ENCODE assay signal across 8 mouse cellular contexts in the genomic region with DNA sequence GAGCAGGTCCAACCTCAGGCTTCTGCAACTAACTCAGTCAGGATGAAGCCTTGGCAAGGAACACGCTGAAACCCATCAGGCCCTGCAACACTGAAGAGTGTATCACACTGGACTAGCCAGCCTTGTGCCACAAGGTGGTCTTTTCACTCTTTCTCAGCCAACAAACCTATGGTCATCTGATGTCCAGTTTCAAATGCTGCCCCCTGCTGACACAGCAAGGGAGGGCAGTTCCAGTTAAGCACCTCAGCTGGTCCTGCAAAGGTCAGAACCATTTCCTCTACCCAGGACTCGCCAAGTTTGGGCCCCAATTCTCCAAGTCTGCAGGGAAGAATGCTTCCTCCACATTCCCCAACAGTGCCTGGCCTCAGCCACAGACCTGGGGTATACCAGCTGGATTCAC. TPM values are rescaled to one million over a fixed set of nuclear protein-coding genes. Genes with fewer than 3 reads are reported as not detected.
A peak's percentile ranks its signal among the peaks of the same experiment; 100 is the strongest.
DNase-seq lines count a peak whose midpoint lies in the region; ATAC-seq and TF ChIP-seq lines count a peak whose summit lies in the region.

No protein-coding gene starts in this region.

- H3K79me2 ChIP-seq in C2C12 (ENCODE audit: control insufficient read depth, insufficient read depth) = peaks cover 64% of the 10 kb centered on the region

- H3K9ac ChIP-seq in hindbrain, embryonic 11.5 days (ENCODE audit: low read depth, low read length) = peak overlapping the region; percentile 99; the same call in 1 of the 2 replicates
- H3K9ac ChIP-seq in limb, embryonic 14.5 days (ENCODE audit: low read depth, low read length, severe bottlenecking) = peak overlapping the region; percentile 12; the same call in 1 of the 2 replicates
- peak overlapping the region; percentile 95 for H3K9ac ChIP-seq in midbrain, embryonic 16.5 days (ENCODE audit: low read depth, low read length)

- no peak for TF ChIP-seq POLR2A in limb, embryonic 14.5 days (IDR thresholded peaks at IDR 0.05; ENCODE audit: borderline replicate concordance, extremely low read depth, insufficient read depth, insufficient read length)

- no peaks in the 10 kb centered on the region for H3K27me3 ChIP-seq in C2C12 (ENCODE audit: control insufficient read depth, insufficient read depth, insufficient read length)
- no peaks in the 10 kb centered on the region for H3K27me3 ChIP-seq in hindbrain, embryonic 11.5 days (ENCODE audit: control insufficient read depth, insufficient read depth, low read length)
- H3K27me3 ChIP-seq in limb, embryonic 14.5 days (ENCODE audit: control insufficient read depth, insufficient read depth, low read length) = no peaks in the 10 kb centered on the region
- H3K27me3 ChIP-seq in midbrain, embryonic 16.5 days (ENCODE audit: control insufficient read depth, insufficient read depth, low read depth, low read length) = no peaks in the 10 kb centered on the region

- H3K36me3 ChIP-seq in C2C12 (ENCODE audit: control insufficient read depth, insufficient read depth) = peaks cover 26% of the 10 kb centered on the region
- H3K36me3 ChIP-seq in hindbrain, embryonic 11.5 days (ENCODE audit: control insufficient read depth, insufficient read depth, low read length) = peaks cover 28% of the 10 kb centered on the region
- peaks cover 49% of the 10 kb centered on the region for H3K36me3 ChIP-seq in limb, embryonic 14.5 days (ENCODE audit: control insufficient read depth, insufficient read depth, low read length)
- peaks cover 34% of the 10 kb centered on the region for H3K36me3 ChIP-seq in midbrain, embryonic 16.5 days (ENCODE audit: control insufficient read depth, insufficient read depth, low read length)

- no peak for ATAC-seq in hindbrain, embryonic 11.5 days (ENCODE audit: low FRiP score)
- ATAC-seq in limb, embryonic 14.5 days (ENCODE audit: low FRiP score, low read depth) = no peak
- ATAC-seq in midbrain, embryonic 16.5 days = no peak
- no peak for ATAC-seq in granulocyte monocyte progenitor cell, adult 5-6 weeks (replicated peaks; ENCODE audit: poor library complexity, severe bottlenecking)

- H3K9me3 ChIP-seq in hindbrain, embryonic 11.5 days (ENCODE audit: control insufficient read depth, low read length) = no peaks in the 10 kb centered on the region
- no peaks in the 10 kb centered on the region for H3K9me3 ChIP-seq in limb, embryonic 14.5 days (ENCODE audit: control insufficient read depth, low read length)
- no peaks in the 10 kb centered on the region for H3K9me3 ChIP-seq in midbrain, embryonic 16.5 days (replicated peaks; ENCODE audit: control insufficient read depth, low read length, poor library complexity, severe bottlenecking)

- no peak overlapping the region for H3K27ac ChIP-seq in hindbrain, embryonic 11.5 days (ENCODE audit: low read depth, low read length)
- no peak overlapping the region for H3K27ac ChIP-seq in limb, embryonic 14.5 days (replicated peaks; ENCODE audit: low read depth, low read length)
- H3K27ac ChIP-seq in midbrain, embryonic 16.5 days (ENCODE audit: low read length) = peak overlapping the region; percentile 22; the same call in 1 of the 2 replicates

- peaks cover 9% of the 10 kb centered on the region; the same call in 1 of the 2 replicates for H3K4me1 ChIP-seq in hindbrain, embryonic 11.5 days (replicated peaks; ENCODE audit: control insufficient read depth, insufficient read depth, low read length)
- peaks cover 16% of the 10 kb centered on the region for H3K4me1 ChIP-seq in limb, embryonic 14.5 days (ENCODE audit: control insufficient read depth, insufficient read depth, low read length)
- H3K4me1 ChIP-seq in midbrain, embryonic 16.5 days (ENCODE audit: control insufficient read depth, insufficient read depth, low read length) = peaks cover 30% of the 10 kb centered on the region

- peak; percentile 77 for DNase-seq in 3T3-L1 (ENCODE audit: low read depth, low spot score)
- DNase-seq in embryo, embryonic 10.5 days (ENCODE audit: low spot score) = peak; percentile 80
- DNase-seq in hindbrain, embryonic 11.5 days (ENCODE audit: low spot score) = peak; percentile 75
- no peak for DNase-seq in limb, embryonic 14.5 days (ENCODE audit: low spot score)
- no peak for DNase-seq in layer of hippocampus, adult 18-20 months (ENCODE audit: low spot score in 2 of 2)

- peaks cover 46% of the 10 kb centered on the region for H3K79me3 ChIP-seq in C2C12 (ENCODE audit: low read depth)

- peak; percentile 50 for TF ChIP-seq CTCF in C2C12 (IDR thresholded peaks at IDR 0.05; ENCODE audit: control insufficient read depth, insufficient read depth, insufficient read length)

- no peak overlapping the region for H3K4me3 ChIP-seq in C2C12 (ENCODE audit: insufficient read depth, poor library complexity, severe bottlenecking)
- peak overlapping the region; percentile 97; the same call in 1 of the 2 replicates for H3K4me3 ChIP-seq in hindbrain, embryonic 11.5 days (ENCODE audit: low read depth, low read length)
- peak overlapping the region; percentile 99 for H3K4me3 ChIP-seq in limb, embryonic 14.5 days (replicated peaks; ENCODE audit: low read length)
- H3K4me3 ChIP-seq in midbrain, embryonic 16.5 days (ENCODE audit: low read depth, low read length) = peak overlapping the region; percentile 90

- peak overlapping the region; percentile 89 for H3K4me2 ChIP-seq in hindbrain, embryonic 11.5 days (replicated peaks; ENCODE audit: low read depth, low read length)
- peak overlapping the region; percentile 80; the same call in 1 of the 2 replicates for H3K4me2 ChIP-seq in limb, embryonic 14.5 days (replicated peaks; ENCODE audit: low read depth, low read length, severe bottlenecking)
- H3K4me2 ChIP-seq in midbrain, embryonic 16.5 days (ENCODE audit: low read length) = peak overlapping the region; percentile 93

- no peak overlapping the region for H3ac ChIP-seq in C2C12 (ENCODE audit: control insufficient read depth, insufficient read length, low read depth)

- WGBS in hindbrain, embryonic 11.5 days = 39% methylated on average over 2 of the region's 2 CpGs
- WGBS in limb, embryonic 14.5 days = 39% methylated on average over 2 of the region's 2 CpGs
- 40% methylated on average over 2 of the region's 2 CpGs for WGBS in midbrain, embryonic 16.5 days

TF ChIP-seq in C2C12, 6 proteins besides CTCF, POLR2A, EP300 and RAD21:
- no peak for TF ChIP-seq MYOD1 (IDR thresholded peaks at IDR 0.05; ENCODE audit: control insufficient read depth, insufficient read length, low read depth)
- no peak for TF ChIP-seq MAX (IDR thresholded peaks at IDR 0.05)
- TF ChIP-seq CEBPB (IDR thresholded peaks at IDR 0.05; ENCODE audit: low read depth) = no peak
- TF ChIP-seq MYOG (IDR thresholded peaks at IDR 0.05; ENCODE audit: control insufficient read depth, extremely low read depth, insufficient read length) = no peak
- no peak for TF ChIP-seq FOSL1 (IDR thresholded peaks at IDR 0.05; ENCODE audit: insufficient read depth, low read length, poor library complexity, severe bottlenecking)
- TF ChIP-seq USF1 (IDR thresholded peaks at IDR 0.05; ENCODE audit: low read depth) = no peak
TF ChIP-seq in C2C12: peak in this region for 0.

RNA-seq across cellular contexts. Expression of gene Rnf44, which starts 8.5 kb away (rescaled TPM):
- 30.0 TPM for polyA plus RNA-seq in C2C12 (2012; fragmentation: generic; extraction: Trizol)
- polyA plus RNA-seq in hindbrain, embryonic 11.5 days (2014; fragmentation: Nextera tagmentation; extraction: Ambion mirVana) = 99.1 and 115 TPM in 2 replicates
- 118 and 194 TPM in 2 replicates for polyA plus RNA-seq in limb, embryonic 14.5 days (2012; rRNA removed)
- polyA plus RNA-seq in limb, embryonic 14.5 days (2014; fragmentation: Nextera tagmentation; extraction: Ambion mirVana) = 70.1 and 74.3 TPM in 2 replicates
- 65.3 and 67.2 TPM in 2 replicates for polyA plus RNA-seq in midbrain, embryonic 16.5 days (2015; fragmentation: Nextera tagmentation; extraction: Ambion mirVana)
- total RNA-seq in granulocyte monocyte progenitor cell, adult 5-6 weeks (2014; fragmentation: Nextera tagmentation) = 64.2 and 82.0 TPM in 2 replicates
- 12.2 and 12.3 TPM in 2 replicates for total RNA-seq in granulocyte monocyte progenitor cell, adult 5-6 weeks (2017)
- 100 to 1,000 TPM; 164 to 179 TPM for total RNA-seq in layer of hippocampus, adult 18-20 months (2021)

RNA-seq across cellular contexts. Expression of gene Cdhr2, which starts 16.1 kb away (rescaled TPM):
- 0.01 TPM for polyA plus RNA-seq in C2C12 (2012; fragmentation: generic; extraction: Trizol)
- polyA plus RNA-seq in hindbrain, embryonic 11.5 days (2014; fragmentation: Nextera tagmentation; extraction: Ambion mirVana) = not detected in 2 replicates
- polyA plus RNA-seq in limb, embryonic 14.5 days (2012; rRNA removed) = 0.06 and 0.08 TPM in 2 replicates
- polyA plus RNA-seq in limb, embryonic 14.5 days (2014; fragmentation: Nextera tagmentation; extraction: Ambion mirVana) = 0.06 TPM in 1 of 2 replicates, not detected in the other
- 0.22 and 0.36 TPM in 2 replicates for polyA plus RNA-seq in midbrain, embryonic 16.5 days (2015; fragmentation: Nextera tagmentation; extraction: Ambion mirVana)
- total RNA-seq in granulocyte monocyte progenitor cell, adult 5-6 weeks (2014; fragmentation: Nextera tagmentation) = not detected in 2 replicates
- total RNA-seq in granulocyte monocyte progenitor cell, adult 5-6 weeks (2017) = not detected in 2 replicates
- total RNA-seq in layer of hippocampus, adult 18-20 months (2021) = under 1 TPM; 0.20 to 0.22 TPM

Comparison
In these comparisons a context has a peak if more than half of its experiments do, and no peak if none do; other contexts are left out.
1. DNase-seq: peak in 3T3-L1 (single experiment), embryo, embryonic 10.5 days (single experiment) and hindbrain, embryonic 11.5 days (single experiment); none in limb, embryonic 14.5 days (single experiment) and layer of hippocampus, adult 18-20 months (0 of 2).
2. H3K9ac ChIP-seq: peak in every context shown above with its lines; median percentile 99 in hindbrain, embryonic 11.5 days; 95 in midbrain, embryonic 16.5 days; 12 in limb, embryonic 14.5 days.
3. Peak in every context shown above with its lines, with median percentiles within 50 percentile points of each other: H3K4me2 ChIP-seq.